Mouse (Mus musculus) common myeloid progenitor, adult 5-6 weeks (primary cell): ENCODE measurements around the gene Cyth2. TPM values are rescaled to one million over a fixed set of nuclear protein-coding genes. Genes with fewer than 3 reads are reported as not detected.

ENCODE experiments used
- ATAC-seq: replicated peaks from 2 replicates; pipeline ENCODE4 v1.8.0; 2016; ENCODE audit warnings: low read depth, mild to moderate bottlenecking, moderate TSS enrichment, inconsistent platforms; ENCODE audit not compliant: poor library complexity, severe bottlenecking
- total RNA-seq: library from RNA; stranded (forward); fragments of 200-1000, 187-1606 nt; gene quantifications from 2 replicates; pipeline ENCODE4 v1.2.3, GENCODE M21; 2017

Cyth2 gene
- 29.2 and 43.8 TPM in 2 replicates for total RNA-seq

DNA sequence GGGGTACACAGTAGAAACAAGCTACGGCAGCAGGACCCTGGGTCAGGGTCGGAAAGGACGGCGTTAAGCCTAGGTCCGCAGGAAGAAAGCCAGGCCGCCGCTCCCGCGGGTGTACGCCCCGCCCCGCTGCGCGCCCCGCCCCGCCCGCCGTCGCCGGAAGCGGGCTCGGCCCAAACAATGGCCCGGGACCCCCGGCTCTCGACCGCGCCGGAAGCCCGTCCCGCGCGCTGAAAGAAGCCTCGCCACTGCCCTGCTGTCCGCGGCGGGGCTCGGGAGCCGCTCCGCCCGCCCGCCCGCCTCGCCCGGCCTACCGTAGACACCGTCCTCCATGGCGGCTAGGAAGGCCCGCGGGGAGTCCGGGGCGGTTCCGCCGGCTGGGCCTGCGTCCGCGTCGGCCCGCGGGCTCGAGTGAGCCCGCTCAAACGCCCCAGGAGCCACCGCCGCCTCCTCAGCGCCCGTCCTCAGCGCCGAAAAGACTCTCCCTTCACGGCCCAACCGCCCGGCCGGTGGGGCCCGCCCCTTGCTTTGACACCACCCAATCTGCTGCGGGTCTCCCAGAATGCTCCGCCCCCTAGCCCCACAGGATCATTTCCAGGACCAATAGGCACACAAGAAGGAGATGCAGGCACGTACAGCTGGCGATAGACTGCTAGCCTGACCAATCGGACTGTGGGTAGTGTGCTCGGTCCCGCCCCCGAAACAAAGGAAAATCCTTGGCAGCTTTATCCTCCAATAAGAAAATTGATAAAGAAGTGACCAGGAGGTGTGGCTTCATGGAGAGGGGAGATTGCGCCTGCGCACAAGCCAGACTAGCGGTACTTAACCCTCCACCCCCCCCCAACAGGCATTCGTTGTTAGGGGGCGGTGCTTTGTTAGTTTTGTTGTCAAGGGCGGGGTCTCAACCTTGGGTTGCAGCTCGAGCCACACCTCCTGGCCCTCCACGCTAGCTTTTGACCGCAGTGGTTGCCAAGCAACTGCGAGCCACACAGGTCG lies at the start of gene Cyth2:
Gene Cyth2, minus strand, starts transcription at position 795 of the 993 bp plus-strand sequence.
- peak; percentile 98 for ATAC-seq

DNA sequence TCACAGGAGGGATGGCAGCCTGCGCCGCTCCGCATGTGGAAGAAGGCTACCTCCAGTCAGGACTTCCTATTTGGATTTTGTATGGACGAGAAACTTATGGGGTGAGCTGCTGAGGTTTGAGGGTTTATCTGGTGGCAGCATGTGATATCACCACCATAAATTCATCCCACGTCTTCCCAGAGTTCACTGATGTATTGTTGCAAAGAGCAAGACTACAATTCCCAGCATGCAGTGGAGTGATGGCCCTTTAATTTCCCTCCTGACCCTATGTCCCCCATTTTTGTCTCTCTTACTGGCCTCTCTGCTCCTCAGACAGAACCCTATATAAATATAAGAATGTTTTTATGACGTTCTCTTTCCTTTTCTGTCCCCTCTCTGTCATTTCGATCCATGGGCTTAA lies 48.4 kb upstream of the Cyth2 start:
- ATAC-seq, result no peak

DNA sequence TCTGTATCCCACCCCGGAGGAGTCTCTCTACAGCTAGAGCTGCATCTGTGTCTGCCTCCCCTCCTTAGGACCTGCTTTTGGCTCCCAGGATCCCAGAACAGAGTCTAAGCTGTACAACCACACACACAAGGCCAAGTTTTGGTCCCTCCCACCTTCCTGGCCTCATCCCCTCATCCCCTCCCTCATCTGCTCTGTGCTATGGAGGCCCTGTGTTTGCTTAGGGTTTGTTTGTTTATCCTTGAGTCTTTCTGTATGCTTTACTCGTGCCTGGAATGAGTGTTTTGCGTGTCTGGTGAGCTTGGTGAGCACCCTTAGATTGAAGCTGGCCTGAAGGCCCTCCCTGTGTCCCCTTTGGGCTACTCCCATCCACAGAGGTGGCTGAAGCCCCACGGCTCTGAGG lies 44.6 kb upstream of the Cyth2 start:
- no peak for ATAC-seq

DNA sequence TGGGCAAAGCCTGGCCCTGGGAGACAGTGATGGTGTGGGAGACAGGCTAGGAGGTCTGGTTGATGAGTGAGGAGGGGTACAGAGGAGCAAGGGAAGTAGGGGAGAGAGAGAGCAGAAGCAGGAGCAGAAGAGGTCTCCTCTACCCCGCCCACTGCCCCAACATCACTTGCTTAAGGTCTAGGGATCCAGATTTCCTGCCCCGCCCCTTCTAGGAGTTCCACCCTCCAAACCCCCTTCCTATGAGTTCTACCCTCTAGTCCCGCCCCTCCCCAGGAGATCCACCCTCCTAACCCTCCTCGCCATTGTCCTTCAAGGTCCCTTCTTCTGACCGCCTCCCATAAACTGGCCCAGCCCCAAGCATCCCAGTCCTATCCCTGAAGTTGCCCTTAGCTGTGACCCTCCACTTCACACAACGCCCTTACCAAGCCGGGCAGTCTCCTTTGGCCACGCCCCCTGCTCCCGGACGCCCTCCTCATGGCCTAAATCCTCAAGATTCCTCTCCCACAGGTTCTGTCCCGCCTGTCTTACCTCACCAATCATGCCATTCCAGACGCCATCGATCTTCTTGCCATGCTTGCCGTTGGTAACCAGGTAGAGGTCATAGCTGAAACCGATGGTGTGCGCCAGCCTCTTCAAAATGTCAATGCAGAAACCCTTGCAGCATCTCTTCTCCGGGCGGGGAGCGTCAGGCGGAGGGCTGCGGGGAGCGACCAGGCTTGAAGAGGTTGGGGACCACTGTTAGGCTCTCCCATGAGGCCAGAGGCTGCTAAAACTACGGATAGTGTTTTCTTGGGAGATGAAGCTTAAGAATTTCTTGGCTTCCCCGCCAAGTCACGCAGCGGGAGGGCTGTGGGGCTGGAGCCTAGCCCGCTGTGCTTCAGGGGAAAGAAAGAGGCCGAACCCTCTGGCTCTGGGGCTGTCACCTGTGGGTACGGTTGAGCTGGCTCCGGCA lies 42.8 kb upstream of the Cyth2 start:
- peak; percentile 51 for ATAC-seq

DNA sequence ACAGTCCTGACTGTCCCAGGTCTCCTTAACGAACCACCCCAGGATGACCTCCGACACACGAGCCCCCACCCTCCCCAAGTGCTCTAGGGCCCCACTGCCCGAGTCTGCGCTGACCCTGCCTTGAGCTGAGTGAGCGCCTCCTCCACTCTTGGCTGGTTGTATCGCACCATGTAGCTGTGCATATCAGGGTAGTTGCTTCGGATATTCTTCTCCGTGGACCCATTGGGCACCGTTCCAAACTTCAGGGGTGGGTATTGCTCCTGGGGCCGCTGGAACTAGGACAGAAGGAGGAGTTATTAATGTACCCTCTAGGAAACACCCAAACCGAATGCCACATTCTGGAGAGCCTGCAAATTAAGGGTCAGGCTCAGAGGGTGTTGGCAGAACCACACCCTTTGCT lies 38.7 kb upstream of the Cyth2 start:
- ATAC-seq, result no peak

DNA sequence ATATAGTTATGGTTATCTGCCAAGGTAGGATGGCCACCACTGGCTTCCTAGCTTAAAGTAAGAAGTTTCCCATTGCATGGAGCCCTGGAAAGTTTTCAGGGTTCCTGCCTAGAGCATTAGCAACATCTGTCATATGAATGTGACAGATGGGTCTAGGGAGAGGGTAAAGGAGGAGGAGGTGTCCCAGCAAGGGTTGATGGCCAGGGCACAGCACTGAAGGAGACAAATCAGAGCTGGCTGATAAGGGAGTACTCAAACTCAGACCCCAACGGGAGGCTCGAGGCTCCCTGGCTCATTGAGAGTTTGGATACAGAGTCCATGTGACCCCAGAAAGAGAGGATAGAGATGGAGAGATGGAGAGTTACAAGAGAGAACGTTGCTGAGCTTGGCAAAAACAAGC lies 36.3 kb upstream of the Cyth2 start:
- no peak for ATAC-seq

DNA sequence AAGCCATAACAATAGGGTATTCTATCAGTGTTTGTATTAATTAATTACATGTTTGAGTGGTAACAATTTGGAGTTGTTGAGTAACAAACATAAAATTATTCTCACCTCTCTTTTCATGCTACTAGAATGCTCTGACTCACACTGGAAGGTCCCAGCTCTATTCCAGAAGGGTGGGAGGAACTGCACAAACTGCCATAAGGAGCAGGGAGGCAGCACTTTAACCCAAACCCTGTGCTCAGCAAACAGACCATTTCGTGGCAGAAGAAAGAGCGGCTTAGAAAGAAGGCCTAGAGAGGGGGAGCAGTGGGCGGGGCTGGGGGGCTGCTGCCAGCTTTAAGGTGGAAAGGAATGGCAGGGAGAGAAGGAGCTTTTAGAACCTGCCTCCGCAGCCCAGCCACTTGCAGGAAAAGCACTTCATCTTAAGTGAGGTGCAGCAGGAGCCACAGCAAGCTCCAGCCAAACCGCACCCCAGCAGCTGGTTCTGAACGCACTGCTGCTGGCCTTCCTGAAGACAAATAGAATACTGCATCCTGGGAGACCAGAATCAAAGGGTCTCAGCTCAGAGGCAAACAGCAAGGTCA lies 34.2 kb upstream of the Cyth2 start:
- ATAC-seq, result no peak

DNA sequence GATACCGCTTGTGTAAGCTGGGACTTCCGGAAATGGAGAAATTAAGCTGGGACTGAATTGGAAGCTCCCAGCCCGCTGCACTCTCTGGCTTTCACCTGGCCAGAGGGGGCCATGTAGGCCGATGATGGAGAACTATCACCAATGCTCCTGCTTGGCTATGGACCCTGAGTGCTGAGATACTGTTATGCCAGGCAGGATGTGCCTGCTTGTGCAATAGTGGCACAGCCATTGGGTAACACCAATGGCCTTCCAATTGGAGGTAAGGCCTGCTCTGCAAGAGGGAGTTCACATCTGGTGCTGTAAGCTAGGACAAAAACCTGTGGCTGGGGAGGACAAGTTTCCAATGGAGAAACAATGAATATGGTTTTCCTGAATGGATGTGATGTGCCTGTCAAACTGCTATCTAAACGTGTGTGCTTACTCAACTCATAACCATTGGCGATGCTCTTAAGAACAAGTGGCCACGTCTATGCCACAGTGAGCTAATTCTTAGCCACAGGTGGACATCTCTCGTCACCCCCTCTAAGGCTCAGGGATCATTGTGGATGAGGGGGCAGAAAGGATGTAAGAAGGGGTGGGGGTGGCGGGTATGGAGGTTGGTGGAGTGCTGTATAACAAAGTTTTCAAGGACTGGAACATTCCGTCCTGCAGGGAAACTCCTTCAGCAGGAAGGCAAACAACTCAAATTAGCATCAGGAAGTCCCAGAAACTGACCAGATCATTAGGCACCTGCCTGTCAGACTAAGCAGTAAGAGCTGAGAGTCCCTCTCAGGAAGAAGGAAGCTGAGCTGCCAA lies 28.8 kb upstream of the Cyth2 start:
- ATAC-seq, result no peak

DNA sequence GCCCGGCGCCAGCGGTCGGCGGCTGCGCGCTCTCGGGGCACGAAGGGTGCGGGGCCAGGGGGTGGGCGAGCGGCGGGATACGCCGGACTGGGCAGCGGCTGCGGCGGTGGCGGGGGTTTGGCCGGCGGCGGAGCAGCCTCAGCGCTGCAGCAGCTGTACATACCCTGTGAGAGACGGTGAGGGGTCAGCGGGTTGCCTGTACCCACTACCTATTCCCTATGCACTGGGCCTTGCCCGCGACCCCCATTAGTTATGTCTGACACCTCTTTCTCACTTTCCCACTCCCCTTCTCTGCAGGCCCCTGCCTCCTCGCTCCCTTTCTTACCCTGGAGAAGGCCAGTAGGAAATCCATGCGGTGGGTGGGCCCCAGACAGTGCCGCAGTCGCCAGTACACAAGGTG lies 19.5 kb upstream of the Cyth2 start:
- no peak for ATAC-seq

DNA sequence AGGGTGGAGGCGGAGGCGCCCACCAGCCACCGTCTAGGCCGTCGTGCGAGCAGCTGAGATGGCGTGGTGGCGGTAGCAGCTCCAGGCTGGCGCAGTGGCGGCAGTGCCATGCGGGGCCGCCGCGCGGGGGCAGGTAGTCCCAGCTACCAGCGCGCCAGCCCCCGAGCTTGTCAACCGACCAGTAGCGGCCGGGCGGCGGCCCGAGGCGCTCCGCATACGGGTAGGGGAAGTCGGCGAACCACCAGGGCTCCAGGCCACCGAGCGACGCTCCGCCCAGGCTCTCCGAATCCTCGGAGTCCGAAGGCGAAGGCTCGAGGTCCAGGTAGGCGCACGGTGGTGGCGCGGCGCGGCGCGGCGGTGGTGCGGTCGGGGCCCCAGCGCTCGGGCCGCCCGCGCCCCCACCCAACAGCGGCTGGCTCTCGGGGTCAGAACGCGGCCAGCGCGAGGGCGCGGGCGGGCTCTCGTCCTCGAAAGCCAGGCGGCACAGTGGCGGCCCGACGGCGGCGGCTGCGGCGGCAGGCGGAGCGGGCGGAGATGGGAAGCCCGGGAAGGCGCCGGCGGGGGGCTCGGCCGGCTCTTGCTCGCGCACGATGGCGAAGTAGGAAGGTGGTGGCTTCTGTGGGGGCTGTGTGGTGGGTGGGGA lies 18.9 kb upstream of the Cyth2 start:
- ATAC-seq, result peak; percentile 48; the same call in 1 of the 2 replicates

DNA sequence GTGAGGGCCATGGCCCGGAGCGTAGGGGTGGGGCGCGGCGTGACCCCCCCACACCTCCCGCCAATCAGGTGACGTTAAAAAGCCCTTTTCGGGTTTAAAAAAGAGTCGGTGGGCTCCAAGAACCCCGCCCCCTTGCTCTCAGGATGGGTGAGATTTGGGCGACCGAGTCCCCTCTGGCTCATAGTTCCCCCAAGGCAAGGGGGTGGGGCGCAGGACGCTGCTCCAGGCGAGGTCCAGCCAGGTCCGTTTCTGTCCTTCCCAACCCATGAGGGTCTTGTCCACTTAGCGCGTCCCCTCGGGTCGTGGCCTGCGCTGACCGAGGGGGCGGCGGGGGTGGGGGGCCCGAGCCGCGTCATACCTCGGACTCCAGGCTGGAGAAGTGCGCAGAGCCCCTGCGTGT lies 18.0 kb upstream of the Cyth2 start:
- ATAC-seq, result no peak

DNA sequence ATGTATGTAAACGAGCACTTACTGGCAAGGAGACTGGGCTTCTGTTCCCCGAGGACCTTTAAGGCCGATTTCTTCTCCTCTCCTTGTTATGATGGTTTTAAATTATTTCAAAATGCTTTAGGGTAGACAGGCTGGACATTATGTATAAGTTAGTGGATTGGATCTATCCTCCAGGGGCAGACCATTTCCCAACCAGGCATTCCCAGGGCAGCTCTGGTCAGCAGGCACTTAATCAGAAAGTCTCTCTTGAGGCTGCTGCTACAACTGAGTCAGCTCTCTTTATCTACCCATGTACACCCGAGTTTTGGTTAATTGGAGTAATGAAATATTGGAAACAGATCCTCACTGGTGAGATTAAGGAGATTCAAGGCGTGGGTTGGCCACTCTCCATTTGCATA lies 16.7 kb upstream of the Cyth2 start:
- no peak for ATAC-seq

DNA sequence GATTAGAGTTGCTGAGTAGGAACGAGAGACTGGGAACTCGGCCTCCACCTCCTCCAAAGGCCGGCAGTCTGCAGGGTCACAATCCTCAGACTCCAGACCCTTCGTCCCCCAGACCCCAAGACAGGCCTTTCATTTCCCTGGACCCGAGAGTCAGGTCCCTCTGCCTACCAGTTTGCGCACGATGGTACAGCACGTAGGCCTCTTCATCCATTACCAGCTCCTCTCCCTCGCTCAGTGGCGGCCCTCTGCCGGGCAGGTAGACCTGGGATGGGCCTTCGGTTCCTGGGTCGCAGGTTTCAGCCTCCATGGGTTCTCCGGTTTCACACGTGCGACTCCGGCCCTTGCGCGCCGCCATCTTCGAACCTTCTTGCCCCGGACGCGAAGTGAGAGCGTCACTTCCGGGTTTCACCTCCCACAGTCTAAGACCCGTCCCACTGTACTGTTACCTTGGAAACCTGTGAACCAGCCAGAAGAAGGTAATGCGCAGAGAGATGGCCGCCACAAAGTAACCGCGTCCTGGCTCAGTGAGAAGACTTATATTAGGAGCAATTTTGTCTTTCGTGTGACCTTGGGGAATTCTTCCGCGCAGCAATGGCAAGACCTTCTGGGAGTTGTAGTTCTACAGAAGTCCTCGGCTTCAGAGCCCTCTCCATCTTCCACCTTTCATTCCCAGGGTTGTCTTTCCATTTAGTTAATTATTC lies 16.2 kb upstream of the Cyth2 start, which contains the start of gene Grwd1:
Gene Grwd1, minus strand, starts transcription at position 518 of the 701 bp plus-strand sequence.
- ATAC-seq, result peak; percentile 94

DNA sequence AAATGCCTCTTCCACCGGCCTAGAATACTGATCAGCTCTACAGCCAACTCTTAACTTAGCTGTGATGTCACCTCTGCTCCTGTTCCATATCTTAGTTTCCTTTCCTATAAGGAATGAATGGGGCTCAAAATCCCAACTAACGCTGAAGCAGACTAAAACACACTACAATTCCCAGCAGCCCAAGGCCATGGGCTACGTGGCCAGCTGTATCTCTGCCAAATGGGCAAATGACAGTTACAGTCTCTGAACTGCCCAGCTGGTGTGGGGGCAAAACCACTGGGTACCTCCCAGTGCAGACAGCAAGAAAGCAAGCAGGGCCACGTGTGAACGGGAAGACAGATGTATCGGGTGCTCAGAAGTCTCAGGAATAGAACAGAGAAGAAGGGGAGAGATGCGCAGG lies 12.2 kb upstream of the Cyth2 start:
- ATAC-seq, result no peak

DNA sequence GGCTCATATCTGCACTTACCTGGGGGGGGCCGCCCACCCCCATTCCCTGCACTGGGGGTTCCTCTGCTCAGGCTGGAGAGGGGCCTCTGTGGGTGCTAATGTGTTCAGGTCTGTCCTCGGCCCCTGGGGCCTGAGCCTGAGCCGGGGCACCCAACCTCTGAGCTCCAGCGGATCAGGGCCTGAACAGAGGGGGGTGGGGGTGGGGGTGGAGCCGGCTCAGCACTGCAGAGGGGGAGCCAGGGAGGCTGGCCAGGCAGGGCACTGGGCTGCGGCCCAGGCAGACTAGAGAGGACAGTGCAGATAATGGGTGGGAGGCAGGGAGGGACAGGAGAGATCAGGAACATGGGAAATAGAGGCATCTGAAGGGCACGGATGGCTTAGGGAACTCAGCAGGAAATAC lies 10.2 kb upstream of the Cyth2 start, which contains the start of gene Kcnj14:
Gene Kcnj14, minus strand, starts transcription at position 185 of the 400 bp plus-strand sequence.
- no peak for ATAC-seq

DNA sequence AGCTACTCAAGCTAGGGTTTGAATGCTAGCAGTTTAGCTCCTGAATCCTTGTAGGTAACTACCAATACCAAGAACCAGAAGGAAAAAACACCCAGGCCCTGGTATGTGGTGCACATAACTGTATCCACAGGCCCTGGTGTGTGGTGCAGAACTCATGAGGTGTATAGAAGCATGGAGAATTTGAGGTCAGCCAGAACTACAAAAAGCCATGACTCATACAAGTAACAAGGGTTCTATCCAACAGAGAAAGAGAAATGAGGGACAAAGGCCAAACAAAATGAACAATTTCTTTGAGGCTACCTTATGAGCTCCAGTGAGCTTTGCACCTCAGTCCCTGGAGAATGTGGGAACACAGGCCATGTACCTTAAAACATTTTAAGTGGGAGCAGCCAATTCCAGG lies 6.5 kb upstream of the Cyth2 start:
- ATAC-seq, result no peak

DNA sequence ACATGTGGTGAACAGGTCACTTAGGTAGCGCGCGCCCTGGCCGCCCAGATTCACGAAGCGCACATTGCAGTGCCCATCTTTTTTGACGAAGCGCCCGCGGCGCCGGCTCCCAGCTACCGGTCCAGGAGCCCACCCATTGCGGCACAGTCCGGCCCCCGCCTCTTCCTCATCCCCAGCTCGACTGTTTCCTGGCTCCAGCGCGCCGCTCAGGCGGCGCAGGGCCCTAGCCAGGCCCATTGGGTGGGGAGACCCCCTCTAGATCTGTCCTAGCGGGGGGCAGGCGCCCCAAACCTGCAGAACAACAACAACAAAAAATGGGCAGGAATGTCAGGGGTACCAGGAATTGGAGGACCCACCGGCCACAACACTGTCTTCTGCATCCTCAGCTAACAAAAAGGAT lies 5.5 kb upstream of the Cyth2 start:
- ATAC-seq, result peak; percentile 20; the same call in 1 of the 2 replicates

DNA sequence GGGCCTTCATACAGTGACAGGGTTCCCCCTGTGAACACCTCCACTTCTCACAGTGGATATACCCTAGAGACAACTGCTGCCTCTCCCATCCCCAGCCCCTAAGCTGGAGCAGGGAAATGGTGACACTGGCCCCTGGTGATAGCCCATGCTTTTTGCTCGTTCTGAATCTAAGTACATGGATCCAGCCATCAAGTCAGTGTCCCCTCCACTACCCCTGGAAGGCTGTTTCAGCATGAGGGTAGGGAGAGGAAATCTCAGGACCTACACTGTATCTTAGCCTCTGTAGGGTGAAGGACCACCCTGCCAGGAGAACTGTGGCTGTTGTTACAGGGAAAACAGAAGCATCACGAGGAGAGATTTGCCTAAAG lies 1.6 kb upstream of the Cyth2 start:
- ATAC-seq, result no peak
